Mouse (Mus musculus) c-Kit-positive CD71-positive TER-119-negative erythroid progenitor cells, embryonic 14.5 days (primary cell): ENCODE results near the gene Orc5.
A peak's percentile ranks its signal among the peaks of the same experiment; 100 is the strongest.

Source experiments
- DNase-seq: peaks from one replicate; pipeline ENCODE4 v3.0.0-alpha.2; 2013; ENCODE audit warnings: low read depth

The Orc5 gene

DNA sequence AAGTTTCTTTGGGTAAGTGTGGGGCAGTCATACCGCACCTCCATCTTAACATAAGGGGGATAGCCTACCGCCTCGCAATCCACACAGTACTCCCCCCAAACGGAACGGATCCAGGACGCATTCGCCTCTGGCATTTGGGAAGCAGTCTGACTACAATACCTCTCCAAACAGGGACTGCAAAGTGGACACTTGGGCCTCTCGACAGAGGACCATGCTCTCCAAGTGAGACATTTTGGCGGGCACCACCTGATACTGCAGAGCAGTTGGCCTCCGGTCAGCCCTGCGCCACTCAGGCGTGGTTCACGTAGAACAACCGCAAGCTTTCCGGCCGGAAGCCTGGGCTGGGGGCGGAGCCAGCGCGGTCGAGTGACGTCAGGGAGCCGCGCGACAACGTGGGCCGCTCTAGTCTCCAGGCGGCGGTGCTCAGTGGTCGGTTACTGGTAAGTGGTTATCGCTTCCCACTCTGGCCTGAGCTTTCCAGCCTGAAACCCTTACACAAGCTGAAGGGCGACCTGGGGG, at the start of gene Orc5:
Gene Orc5 (minus strand): TSS at position 397 of the 519 bp plus-strand sequence.
- peak; percentile 91 for DNase-seq

DNA sequence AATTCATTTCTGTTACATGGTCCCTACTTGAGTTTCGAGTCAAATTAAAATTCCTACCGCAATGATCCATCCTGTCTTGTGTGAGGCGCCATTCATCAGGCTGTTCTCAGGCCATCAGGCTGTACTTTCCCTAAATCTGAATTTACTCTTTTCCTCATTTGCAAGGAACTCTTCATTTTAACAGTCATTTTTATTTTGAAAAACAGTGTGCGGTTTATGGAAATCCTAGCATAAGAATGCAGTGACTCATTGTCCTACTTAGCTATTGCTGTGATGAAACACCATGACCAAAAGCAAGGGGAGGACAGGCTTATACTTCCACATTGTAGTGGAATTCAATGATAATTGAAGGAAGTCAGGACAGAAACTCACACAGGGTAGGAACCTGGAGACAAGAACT, 46.8 kb upstream of the Orc5 start:
- DNase-seq = no peak

DNA sequence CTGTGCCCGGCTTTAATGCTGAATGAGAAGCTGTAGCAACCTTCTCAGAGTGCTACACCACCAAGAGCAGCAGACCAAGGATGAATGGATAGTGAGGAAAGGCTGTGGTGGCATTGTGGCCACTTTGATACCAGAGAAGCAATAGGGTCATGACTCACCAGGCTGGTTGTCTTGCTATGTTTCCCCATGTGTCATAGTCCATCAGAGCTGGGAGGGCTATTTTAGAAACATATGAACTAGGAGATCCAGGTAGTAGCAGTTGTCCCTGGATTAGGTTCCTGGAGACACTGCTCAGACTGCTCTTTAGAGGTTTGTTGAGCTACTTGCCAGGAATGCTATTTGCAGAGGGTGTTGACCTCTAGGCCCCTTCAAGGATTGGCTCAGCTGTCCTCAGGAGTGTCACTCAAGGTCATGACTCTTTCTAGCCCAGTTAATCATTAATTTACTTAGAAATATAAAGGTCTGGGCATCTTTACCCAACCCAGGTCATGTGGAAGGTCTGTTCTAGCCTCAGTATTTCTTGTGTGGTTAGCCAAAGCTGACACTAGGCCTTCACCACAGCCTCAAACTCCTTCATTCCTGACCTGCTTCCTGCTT, 39.2 kb upstream of the Orc5 start:
- no peak for DNase-seq

DNA sequence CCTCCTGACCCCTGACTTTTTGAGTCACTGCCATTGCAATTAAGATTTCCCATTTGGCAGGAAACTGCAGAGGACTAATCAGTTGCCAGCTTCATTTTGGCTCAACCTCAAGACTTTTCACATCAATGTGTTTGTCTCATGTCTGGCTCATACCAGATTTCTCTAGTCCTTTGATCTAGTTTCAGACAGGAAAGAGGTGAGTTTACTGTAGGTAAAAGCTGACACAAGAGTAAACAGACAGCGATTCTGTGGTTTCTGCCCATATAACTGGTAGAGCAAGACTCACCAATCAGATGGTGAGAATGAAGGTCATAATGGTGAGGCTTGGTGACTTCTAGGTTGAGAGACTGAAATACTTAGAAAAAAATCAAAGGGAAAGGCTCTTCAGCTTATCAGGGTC, 37.3 kb upstream of the Orc5 start:
- DNase-seq = no peak

DNA sequence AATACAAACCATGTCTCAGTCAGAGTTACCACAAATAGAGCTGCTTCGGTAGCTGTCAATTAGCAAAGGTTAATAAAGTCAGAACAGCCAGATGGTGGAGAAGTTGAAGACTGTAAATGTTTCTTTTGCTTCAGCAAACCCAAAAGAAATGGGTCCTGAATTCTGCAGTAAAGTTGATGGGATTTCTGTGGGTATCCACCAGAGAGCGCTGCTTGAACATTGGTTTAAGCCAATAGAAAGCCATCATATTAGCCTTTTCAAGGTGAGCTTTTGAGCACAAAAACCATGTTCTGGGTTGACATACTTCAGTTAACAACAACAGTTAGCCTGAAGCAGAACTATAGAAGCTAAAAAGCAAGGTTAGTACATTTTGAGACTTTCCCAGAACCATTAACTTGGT, 34.3 kb upstream of the Orc5 start:
- no peak for DNase-seq

DNA sequence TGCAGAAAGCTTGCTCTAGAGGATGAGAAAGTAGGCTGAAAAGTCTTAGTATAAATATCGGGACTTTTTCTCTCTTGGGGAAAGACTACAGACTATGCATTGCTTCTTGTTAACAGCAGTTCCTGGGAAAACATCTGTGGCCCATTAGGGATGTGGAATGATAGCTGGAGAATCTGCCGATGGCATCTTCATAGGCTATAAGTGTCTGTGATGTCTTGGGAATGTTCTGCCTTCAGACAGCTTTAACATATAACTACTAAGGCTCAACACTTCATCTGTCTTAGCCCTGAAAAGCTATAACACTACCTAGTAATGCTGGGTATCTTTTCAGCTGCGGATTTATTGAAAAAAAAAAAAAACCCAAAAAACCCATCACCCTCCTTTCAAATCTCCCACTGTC, 27.8 kb upstream of the Orc5 start:
- DNase-seq = no peak

DNA sequence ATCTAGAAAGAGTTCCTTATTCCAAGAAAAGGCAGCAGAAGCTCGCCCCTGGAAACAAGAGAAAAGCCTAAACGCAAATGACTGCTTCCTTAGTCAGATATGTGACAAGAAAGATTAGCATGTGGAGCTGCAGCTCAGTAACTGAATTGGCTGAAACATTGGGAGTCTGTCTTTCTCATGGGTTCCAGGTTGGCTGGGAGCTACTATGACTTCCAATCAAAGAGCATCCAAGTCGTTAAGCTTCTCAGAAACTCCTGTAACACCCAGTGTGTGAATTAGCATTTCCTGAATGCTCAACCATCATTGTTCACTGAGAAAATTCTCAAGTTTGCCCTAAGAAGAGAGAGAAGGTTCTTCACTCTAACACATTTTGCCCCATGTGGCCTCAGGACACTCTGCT, 24.5 kb upstream of the Orc5 start:
- no peak for DNase-seq

DNA sequence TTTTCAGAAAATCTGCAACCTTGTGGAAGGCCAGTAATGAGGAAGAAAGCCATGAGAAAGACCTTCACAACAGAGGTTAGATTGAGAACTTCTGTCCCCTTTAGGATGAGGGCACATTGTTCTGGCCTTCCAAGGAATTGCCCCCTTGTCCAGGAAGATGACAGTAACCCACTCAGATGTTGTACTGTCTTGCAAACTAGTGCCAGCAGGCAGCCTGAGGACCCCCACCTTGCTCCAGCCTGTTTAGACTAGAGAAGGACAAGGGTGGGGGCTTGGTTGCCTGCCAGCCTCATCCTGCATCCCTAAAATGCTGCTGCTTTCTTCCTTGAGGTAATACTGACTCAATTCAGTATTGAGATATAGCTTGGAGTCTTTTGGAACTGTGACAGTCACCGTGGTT, 23.9 kb upstream of the Orc5 start:
- DNase-seq = no peak

DNA sequence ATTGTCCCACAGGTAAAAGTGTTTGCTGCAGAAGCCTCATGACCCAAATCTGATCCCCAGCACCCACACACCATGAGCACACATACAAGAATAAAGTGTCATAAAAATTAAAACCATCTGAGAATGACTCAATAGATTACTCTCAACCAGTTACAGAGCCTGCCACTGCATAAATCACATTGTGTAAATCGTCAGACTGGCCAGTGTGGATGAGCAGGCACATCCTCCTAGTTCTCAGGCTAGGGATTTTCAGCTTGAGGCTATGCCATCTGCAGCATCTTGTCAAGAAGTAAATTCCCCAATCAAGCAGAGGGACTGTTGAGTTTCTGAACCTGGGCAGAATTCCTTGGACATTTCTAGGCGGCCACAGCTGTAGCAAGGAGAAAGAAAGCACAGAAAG, 23.5 kb upstream of the Orc5 start:
- no peak for DNase-seq

DNA sequence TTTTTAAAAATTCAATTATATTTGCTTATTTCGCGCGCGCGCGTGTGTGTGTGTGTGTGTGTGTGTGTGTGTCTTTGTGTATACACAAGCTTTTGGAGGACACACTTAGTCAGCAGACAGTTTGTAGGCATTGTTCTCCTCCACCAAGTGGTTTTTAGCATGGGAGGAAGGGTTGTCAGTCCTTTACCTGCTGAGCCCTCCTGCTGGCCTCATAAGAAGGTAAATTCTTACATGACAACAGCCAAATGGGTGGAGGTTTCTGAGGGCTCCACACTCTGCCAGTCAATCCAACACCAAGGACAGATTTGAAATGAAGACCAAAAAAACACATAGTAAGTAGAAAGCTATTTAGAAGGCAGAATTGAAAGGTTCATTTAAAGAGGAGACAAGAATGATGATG, 22.7 kb upstream of the Orc5 start:
- DNase-seq = no peak

DNA sequence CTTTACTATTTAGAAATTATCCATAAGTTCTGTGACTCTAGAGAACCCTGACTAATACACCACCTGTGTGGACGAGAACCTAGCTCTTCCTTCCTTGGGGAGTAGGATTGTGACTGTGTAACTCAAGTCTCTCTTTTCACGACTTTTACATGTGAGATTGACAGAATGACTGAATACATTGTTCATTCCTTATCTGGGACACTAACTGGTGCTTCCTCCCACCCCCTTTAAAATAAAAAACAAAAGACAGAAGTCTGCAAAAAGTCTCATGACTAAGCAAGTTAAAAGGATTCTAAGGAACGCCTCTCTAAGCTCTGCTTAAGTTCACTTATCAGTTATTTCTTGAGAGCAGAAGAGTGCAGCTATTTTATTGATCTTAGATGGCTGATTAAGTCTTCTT, 22.2 kb upstream of the Orc5 start:
- no peak for DNase-seq

DNA sequence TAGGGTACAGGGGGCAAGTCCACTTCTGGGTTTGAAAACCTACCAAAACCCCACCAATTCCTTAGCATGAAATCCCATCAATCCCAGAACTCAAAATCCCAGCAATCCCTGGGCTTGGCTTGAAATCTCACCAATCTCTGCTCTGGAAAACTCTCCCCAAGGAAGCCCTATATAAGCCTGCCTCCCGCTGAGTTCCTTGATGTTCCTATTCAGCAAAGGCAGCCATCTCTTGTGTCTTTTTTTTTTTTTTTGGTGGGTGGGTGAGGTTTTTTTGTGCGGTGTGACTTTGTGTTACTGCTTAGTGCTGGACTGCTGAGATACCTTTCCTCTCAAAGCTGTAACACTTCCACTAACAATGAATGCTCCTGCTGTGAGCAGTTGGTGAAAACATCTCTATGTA, 15.5 kb upstream of the Orc5 start:
- no peak for DNase-seq

DNA sequence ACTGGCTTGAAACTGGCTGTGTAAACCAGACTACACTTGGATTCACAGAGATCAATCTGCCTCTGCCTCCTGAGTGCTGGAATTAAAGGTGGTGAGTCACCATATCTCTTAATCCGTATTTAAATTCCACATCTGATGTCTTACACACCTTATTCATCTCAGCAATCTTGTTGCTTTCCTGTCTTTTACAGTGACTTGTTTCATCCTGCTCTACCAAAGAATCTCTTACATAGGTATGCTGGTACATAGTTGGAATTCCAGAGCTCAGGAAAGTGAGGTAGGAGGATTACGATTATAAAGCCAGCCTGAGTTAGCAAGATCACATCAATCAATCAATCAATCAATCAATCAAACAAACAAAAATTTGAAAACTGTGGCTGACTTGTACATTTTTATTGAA, 9.6 kb upstream of the Orc5 start:
- DNase-seq = no peak

DNA sequence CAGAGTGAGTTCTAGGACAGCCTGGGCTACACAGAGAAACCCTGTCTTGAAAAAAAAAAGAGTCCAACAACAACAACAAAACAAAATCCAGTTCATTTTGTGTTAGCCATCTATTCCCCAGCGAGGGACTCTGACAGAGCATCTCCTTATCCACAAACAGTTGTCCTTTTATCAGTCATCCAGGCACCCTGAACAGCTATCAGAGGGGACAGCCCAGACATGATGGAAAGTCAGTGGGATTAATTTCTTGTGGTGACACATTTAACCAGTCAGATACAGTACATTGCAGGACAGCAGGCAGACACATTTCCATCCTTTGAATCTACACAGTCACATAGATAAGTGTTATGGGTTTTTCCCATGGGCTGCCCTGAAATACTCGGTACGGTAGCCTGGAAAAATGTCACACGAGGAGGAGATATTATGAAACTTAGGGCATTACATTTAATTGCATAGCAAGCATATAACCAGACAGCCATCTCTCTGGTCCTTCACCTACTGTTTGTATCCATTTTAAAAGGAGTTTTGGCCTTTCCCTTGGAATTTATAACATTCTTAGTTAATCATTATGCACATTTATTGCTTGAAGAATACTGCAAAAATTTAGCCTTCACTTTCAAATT, 7.4 kb upstream of the Orc5 start:
- peak; percentile 68 for DNase-seq

DNA sequence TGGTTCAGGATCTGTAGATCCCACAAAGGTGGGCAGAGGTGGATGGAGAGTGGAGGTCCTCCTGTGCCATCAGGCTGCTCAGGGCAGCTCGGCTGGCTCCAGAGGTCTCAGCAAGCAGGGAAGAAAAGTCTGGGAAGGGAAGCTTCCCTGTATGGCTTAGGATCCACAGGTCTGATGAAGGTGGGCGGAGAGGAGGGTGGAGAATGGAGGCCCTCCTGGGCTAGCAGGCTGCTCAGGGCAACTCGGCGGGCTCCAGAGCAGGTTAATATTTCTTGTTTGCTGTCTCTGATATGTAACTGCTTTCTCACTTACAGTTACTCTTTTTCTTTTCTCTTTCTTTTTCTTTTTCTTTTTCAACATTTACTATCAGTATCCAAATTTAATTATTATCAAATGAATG, 6.5 kb upstream of the Orc5 start:
- no peak for DNase-seq

DNA sequence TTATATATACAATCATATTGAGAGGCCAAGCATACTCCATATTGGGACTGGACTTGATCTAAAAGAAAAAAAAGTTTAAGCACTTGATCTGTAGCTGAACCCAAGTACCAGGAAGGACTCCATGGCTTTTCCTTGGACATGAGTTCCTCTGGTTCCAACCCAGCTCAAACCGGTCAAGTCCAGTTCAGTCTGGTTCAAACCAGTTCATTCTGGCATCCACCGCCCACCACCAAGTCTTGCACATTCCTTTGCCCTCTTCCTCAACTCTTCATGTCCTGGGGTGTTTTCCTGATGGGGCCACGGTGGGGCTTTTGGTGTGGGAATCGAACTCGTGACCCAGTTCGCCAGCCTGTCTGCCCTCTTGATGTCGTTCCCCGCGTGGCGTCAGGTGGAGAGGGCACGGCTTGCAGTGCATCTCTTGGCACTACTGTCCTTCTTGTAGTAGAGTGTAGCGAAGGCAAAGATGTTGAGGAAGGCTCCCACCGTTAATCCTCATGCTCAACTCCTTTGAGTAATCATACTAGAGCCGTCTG, 2.1 kb upstream of the Orc5 start:
- no peak for DNase-seq

DNA sequence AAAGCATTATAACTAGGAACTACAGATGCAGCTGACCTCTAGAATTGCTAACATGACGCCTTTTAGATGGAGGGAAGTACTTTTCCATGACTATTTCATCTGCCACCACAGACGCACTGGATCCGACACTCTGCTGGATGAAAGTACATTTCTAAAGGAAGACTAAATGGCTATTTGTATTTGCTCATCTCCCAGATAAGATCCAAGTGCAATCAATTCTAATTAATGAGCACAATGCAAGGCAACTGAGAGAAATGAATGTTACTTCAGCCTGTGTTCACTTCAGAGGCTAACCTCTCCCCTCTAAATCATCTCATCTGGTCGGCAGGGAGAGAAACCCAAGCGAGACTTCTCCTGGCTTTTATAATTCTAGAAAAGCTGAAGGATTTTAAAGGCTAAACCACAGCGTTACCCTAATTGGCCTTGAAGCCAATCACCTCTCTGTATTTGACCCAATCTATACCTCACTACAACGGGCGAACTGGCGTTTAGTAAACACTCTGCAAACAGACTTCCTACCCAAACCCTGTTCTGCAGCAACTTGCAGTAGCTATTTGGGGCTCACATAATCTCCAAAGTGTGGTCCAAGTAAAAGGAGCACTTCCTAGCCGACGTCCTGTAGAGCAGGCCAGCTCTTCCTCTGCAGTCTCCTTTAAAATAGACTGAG, 730 bp downstream of the Orc5 start:
- no peak for DNase-seq

DNA sequence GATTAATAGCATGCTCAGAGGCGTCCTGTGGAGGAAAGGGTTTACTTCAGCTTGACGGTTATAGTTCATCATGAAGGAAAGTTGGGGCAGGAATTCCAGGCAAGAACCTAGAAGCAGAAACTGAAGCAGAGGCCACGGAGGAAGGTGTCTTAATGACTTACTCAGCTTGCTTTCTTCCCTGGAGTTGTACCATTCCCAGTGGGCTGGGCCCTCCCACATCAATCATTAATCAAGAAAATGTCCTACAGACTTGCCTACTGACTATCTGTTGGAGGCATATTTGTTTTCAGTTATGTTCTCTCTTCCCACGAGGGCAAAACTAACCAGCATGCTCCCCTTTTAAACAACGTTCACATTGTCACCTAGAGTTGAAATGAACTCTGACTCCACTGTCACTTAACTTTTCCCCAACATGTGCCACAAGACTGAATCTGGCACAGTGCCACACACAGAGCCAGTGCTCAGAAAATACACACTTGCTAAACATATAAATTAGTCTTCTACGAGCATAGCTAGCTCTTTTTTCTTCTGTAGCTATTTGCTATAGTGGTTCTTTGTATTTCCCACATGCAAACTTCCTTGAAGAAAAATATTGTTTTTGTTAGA, 1.6 kb downstream of the Orc5 start:
- DNase-seq = no peak

DNA sequence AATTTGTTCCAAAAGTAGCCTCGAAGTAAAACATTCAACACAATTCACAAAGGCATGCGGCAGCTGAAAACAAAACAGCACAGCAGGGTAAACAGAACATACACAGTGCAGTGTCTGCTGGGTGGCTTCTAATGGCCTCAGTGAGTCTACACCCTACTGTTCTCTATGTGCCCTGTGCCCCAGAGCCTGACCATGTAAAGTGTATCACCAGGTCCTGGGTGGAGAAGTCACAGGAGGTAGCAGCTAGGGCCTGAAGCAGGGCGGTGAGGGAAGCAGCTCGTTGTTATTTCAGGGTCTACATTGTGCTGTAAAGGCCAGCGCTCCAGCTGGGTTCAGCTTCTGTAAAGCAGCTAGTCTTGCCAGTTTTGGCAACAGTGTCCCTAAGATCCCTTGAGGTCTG, 3.7 kb downstream of the Orc5 start:
- DNase-seq = no peak

DNA sequence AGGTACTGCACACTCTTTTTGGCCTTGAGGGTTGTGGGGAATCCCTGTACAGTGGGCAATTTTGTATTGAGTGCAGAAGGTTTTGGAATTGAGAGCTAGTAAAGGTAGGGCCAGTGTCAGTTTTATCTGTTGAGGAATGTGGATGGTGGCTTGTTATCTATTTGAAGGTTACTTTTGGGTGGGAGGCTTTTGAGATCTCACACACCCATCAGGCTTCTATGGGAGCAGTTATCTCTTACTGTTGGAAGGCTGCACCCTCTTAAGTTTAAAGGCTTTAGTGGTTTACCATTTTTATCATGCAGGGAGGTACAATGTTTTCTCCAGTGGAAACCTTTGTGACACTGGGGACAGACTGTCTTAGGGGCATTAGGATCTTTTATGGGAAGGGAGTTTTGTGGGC, 4.9 kb downstream of the Orc5 start:
- DNase-seq = peak; percentile 53

DNA sequence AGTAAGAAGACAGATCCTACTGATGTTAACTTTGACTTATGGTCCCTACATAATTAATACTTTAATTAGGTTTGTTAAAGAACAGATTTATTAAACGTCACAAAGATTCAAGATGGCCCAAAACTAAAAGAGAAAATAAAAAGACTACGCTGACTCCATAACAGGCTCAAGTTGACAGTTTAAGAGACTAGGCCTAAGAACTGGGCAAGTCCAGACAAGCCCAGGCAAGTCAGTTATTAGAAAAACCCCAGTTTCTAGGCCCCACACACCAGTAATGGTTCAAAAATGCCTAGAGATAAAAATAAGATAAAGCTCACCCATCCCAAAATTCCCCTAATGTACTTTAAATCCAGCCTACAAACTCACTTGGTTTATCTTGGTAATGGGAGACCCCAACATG, 7.6 kb downstream of the Orc5 start:
- no peak for DNase-seq

DNA sequence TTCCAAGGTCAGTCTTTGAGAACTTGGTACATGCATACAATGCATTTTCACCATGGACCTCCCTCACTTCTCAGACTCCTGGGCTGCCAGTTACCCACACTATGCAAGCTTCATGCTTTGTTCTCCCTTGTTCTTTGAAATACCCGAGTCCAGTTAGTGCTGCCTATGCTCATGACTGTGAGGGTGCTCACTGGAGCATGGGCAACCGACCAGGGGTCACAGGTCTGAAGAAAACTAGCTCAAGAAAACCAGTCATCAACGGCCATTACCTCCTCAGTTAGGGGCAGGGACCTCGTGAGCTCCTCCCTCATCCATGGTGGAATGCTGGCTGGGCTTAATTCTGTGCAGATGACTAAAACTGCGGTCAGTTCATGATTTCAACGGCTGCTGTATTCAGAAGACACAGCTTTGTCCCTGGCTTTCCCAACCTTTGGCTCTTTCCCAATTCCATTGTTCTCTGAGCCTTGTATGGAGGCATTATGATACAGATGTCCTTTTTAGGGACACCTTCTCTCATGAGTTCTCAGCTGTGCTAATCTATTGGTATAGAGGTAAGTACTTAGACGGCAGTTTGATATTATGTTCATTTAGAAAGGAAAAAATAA, 11.1 kb downstream of the Orc5 start:
- DNase-seq = no peak

DNA sequence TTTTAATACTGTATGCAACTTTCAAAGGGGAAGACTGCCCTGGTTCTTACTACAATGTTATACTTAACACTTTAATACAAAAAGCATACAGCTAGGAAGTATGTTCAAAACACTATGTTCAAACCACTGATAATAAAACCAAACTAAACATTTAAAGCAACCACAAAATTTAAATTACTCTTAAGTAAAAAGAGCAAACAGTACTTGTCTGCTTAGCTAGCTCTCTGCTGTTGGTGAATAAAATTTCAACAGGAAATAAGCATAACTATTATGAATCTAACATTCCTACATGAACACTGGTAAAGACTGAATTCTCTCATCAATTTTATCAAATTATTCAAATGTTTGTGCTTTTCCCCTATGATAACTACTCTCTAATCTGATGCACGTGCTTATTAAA, 13.5 kb downstream of the Orc5 start:
- DNase-seq = no peak
